Mouse (Mus musculus): ENCODE results near the gene Tbc1d1. TPM values are rescaled to one million over a fixed set of nuclear protein-coding genes. Genes with fewer than 3 reads are reported as not detected.
A peak's percentile ranks its signal among the peaks of the same experiment; 100 is the strongest.

Gene Tbc1d1
- polyA plus RNA-seq, 1 experiment from 2014 or later: 58.7 TPM

- TF ChIP-seq CTCF (IDR thresholded peaks at IDR 0.05; ENCODE audit: low read depth): no peak
- no peak overlapping the region for H3K9ac ChIP-seq
- WGBS: 52% methylated on average over 3 of the region's 3 CpGs
- peaks cover 5% of the 10 kb centered on the region for H3K4me1 ChIP-seq (ENCODE audit: insufficient read depth)
- no peak overlapping the region for H3K4me3 ChIP-seq (ENCODE audit: low read depth, low read length)
- no peaks in the 10 kb centered on the region for H3K9me3 ChIP-seq (ENCODE audit: low read depth, low read length)
- no peaks in the 10 kb centered on the region for H3K27me3 ChIP-seq (ENCODE audit: insufficient read depth, low read length)
- DNase-seq: no peak
- no peak for ATAC-seq (ENCODE audit: insufficient read depth)
- no peak overlapping the region for H3K27ac ChIP-seq (ENCODE audit: low read depth)
- no peak overlapping the region for H3K4me2 ChIP-seq
- no peaks in the 10 kb centered on the region for H3K36me3 ChIP-seq (ENCODE audit: insufficient read depth)
Observed at GRCm38 (mm10) chr5:64228252-64228651, 72.1 kb downstream of the Tbc1d1 start.

DNA sequence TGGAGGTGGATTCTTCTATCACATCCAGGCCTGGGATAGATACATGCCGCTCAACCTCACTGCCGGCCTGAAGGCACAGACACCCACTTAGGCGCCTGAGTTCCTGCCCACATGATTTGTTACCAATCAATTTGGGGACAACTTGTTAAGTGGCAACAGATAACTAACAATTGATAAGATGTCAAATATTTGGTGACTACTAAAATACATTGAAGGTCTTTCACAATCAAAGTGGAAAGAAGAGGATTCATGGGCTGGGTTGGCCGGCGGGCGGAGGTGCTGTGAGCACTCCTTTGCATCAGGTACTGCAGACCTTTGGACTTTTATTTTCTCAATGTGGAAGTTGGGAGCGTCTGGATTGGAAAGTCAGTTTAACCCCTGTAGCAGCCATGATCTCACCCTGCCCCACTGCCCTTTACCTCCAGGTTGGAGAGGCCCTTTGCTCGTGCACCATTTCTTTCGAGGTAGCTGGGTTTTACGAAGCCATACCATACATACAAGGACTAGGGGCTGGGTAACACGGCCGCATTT, 73.3 kb downstream of the Tbc1d1 start:
- H3K9ac ChIP-seq: peak overlapping the region; percentile 79
- peak overlapping the region; percentile 61; the same call in 1 of the 2 replicates for H3K27ac ChIP-seq (ENCODE audit: low read depth)

GRCm38 (mm10) chr5:64230061-64230466, 74.0 kb downstream of the Tbc1d1 start:
- H3K9me3 ChIP-seq (ENCODE audit: low read depth, low read length): no peaks in the 10 kb centered on the region
- peak; percentile 96 for DNase-seq
- H3K4me3 ChIP-seq (ENCODE audit: low read depth, low read length): peak overlapping the region; percentile 70
- no peaks in the 10 kb centered on the region for H3K36me3 ChIP-seq (ENCODE audit: insufficient read depth)
- H3K4me1 ChIP-seq (ENCODE audit: insufficient read depth): peaks cover 11% of the 10 kb centered on the region
- H3K9ac ChIP-seq: peak overlapping the region; percentile 79
- peak; percentile 96 for ATAC-seq (ENCODE audit: insufficient read depth)
- peak overlapping the region; percentile 86 for H3K27ac ChIP-seq (ENCODE audit: low read depth)
- under 1% methylated on average over 46 of the region's 48 CpGs for WGBS
- 0 out of 2 replicates have a peak, but pooled peaks have one; percentile 13 for TF ChIP-seq CTCF (IDR thresholded peaks at IDR 0.05; ENCODE audit: low read depth)
- no peaks in the 10 kb centered on the region for H3K27me3 ChIP-seq (ENCODE audit: insufficient read depth, low read length)
- peak overlapping the region; percentile 86 for H3K4me2 ChIP-seq

More for the DNA sequence above, 73.3 kb downstream of the Tbc1d1 start:
- 43% methylated on average over 12 of the region's 12 CpGs for WGBS
- peak; percentile 7; the same call in 1 of the 2 replicates for ATAC-seq (ENCODE audit: insufficient read depth)
- Histone ChIP-seq H3K9me3 (ENCODE audit: low read depth, low read length) (no peaks in the 10 kb centered on the region), H3K27me3 (ENCODE audit: insufficient read depth, low read length) (no peaks in the 10 kb centered on the region), H3K36me3 (ENCODE audit: insufficient read depth) (no peaks in the 10 kb centered on the region), H3K4me1 (ENCODE audit: insufficient read depth) (peaks cover 9% of the 10 kb centered on the region), H3K4me3 (ENCODE audit: low read depth, low read length) (peak overlapping the region; percentile 70), H3K4me2 (peak overlapping the region; percentile 86)
- no peak for DNase-seq
- TF ChIP-seq CTCF (IDR thresholded peaks at IDR 0.05; ENCODE audit: low read depth): no peak

GRCm38 (mm10) chr5:64230507-64231041, 74.5 kb downstream of the Tbc1d1 start:
- H3K36me3 ChIP-seq (ENCODE audit: insufficient read depth): no peaks in the 10 kb centered on the region
- TF ChIP-seq CTCF (IDR thresholded peaks at IDR 0.05; ENCODE audit: low read depth): no peak
- H3K27me3 ChIP-seq (ENCODE audit: insufficient read depth, low read length): no peaks in the 10 kb centered on the region
- peak overlapping the region; percentile 86 for H3K27ac ChIP-seq (ENCODE audit: low read depth)
- H3K9me3 ChIP-seq (ENCODE audit: low read depth, low read length): no peaks in the 10 kb centered on the region
- WGBS: under 1% methylated on average over 24 of the region's 33 CpGs
- H3K9ac ChIP-seq: peak overlapping the region; percentile 79
- H3K4me2 ChIP-seq: peak overlapping the region; percentile 86
- peaks cover 11% of the 10 kb centered on the region for H3K4me1 ChIP-seq (ENCODE audit: insufficient read depth)
- ATAC-seq (ENCODE audit: insufficient read depth): no peak; the same call in 1 of the 2 replicates
- DNase-seq: peak; percentile 76
- peak overlapping the region; percentile 70 for H3K4me3 ChIP-seq (ENCODE audit: low read depth, low read length)

- Histone ChIP-seq H3K9me3 (ENCODE audit: low read depth, low read length) (no peaks in the 10 kb centered on the region), H3K4me2 (no peak overlapping the region), H3K9ac (no peak overlapping the region), H3K4me1 (ENCODE audit: insufficient read depth) (peaks cover 14% of the 10 kb centered on the region), H3K27me3 (ENCODE audit: insufficient read depth, low read length) (no peaks in the 10 kb centered on the region), H3K4me3 (ENCODE audit: low read depth, low read length) (no peak overlapping the region), H3K27ac (ENCODE audit: low read depth) (no peak overlapping the region), H3K36me3 (ENCODE audit: insufficient read depth) (no peaks in the 10 kb centered on the region)
- ATAC-seq (ENCODE audit: insufficient read depth) (no peak), DNase-seq (no peak)
- 69% methylated on average over 9 of the region's 9 CpGs for WGBS
- no peak for TF ChIP-seq CTCF (IDR thresholded peaks at IDR 0.05; ENCODE audit: low read depth)
Observed at GRCm38 (mm10) chr5:64232872-64233271, 76.8 kb downstream of the Tbc1d1 start.

DNA sequence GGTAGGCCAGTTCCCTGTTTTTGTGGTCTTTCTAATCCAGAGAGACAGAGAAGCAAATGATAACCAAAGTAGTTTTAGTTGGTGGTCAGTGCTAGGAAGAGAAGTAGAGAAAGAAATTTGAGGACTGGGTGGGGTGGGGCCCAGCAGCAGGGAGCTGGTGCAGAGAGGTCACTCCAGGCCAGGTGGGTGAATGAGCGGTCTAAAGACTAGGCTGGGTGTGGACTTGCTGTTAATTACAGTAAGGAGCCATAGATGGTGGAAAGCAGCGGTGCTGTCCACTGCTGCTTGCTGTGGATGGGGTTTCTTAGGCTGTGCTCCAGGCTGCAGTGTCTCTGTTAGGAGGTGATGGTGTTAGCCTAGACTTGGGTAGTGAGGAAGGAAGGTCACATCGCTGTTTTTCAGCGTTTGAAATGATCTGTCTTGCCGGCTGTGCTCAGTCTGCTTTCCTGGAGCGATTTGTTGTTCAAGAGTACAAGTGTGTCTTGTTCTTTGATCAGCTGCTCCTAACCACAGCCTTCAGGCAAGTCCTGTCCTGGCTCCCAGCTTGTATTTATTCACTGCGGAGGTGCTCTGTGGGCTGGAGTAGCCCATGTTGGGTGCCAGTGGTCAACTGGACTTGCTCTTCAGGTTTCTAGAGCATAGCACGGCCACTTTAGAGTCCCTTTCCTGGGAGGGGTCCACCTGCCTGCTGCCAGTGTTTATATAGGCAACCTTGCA, 78.3 kb downstream of the Tbc1d1 start:
- Histone ChIP-seq H3K36me3 (ENCODE audit: insufficient read depth) (no peaks in the 10 kb centered on the region), H3K9me3 (ENCODE audit: low read depth, low read length) (no peaks in the 10 kb centered on the region), H3K9ac (no peak overlapping the region), H3K4me3 (ENCODE audit: low read depth, low read length) (no peak overlapping the region), H3K4me2 (no peak overlapping the region), H3K27ac (ENCODE audit: low read depth) (no peak overlapping the region), H3K4me1 (ENCODE audit: insufficient read depth) (peaks cover 12% of the 10 kb centered on the region; the same call in 1 of the 2 replicates), H3K27me3 (ENCODE audit: insufficient read depth, low read length) (no peaks in the 10 kb centered on the region)
- DNase-seq: no peak
- 44% methylated on average over 8 of the region's 8 CpGs for WGBS
- ATAC-seq (ENCODE audit: insufficient read depth): no peak
- no peak for TF ChIP-seq CTCF (IDR thresholded peaks at IDR 0.05; ENCODE audit: low read depth)

GRCm38 (mm10) chr5:64235250-64235649, 79.1 kb downstream of the Tbc1d1 start:
- peaks cover 9% of the 10 kb centered on the region; the same call in 1 of the 2 replicates for H3K4me1 ChIP-seq (ENCODE audit: insufficient read depth)
- DNase-seq (no peak), ATAC-seq (ENCODE audit: insufficient read depth) (no peak)
- no peak overlapping the region for H3K27ac ChIP-seq (ENCODE audit: low read depth)
- no peaks in the 10 kb centered on the region for H3K27me3 ChIP-seq (ENCODE audit: insufficient read depth, low read length)
- TF ChIP-seq CTCF (IDR thresholded peaks at IDR 0.05; ENCODE audit: low read depth): no peak
- H3K9me3 ChIP-seq (ENCODE audit: low read depth, low read length): no peaks in the 10 kb centered on the region
- H3K4me3 ChIP-seq (ENCODE audit: low read depth, low read length): no peak overlapping the region
- H3K9ac ChIP-seq: no peak overlapping the region
- no peak overlapping the region for H3K4me2 ChIP-seq
- 66% methylated on average over 3 of the region's 3 CpGs for WGBS
- no peaks in the 10 kb centered on the region for H3K36me3 ChIP-seq (ENCODE audit: insufficient read depth)
